Mouse (Mus musculus): ENCODE measurements around the gene Pear1.

DNA sequence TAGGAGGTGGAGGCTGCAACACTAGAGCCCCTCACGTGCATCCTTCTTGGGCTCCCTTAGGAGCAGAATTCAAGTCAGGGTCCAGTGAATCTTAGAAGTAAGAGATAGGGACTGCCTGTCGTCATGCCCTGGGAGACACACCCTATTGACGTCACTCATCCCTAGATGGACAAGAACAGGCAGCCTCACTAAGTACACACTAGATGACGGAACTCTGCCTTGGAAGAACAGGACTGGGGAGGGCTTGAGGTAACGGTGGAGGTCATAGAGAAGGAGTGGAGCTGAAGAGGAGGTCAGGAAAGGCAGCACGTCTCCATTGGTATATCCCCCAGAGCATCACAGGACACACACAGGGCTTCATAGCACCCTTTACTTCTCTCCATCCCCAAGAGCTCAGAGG is 95.4 kb downstream of the Pear1 start:
- TF ChIP-seq GATA1 (IDR thresholded peaks at IDR 0.05; ENCODE audit: borderline replicate concordance, low read length) (no peak), FLI1 (IDR thresholded peaks at IDR 0.05; ENCODE audit: low read length) (no peak)

Data from megakaryocyte, embryonic 14.5 days (primary cell).